Mouse (Mus musculus): ENCODE measurements at regions not wholly inside any gene's neighbourhood (a gene's known extent, or its start where the extent isn't known, plus 50 kb on each side); places are given as distances from the start of the nearest gene placed in this dataset.

- DNase-seq: peak; percentile 40
These were observed 94.9 kb upstream of the St8sia4 start for GRCm38 (mm10) chr1:95762244-95762643.

- DNase-seq: no peak
These were observed 86.9 kb upstream of the St8sia4 start for GRCm38 (mm10) chr1:95754071-95754915.

GRCm38 (mm10) chr1:95753517-95753916, 86.1 kb upstream of the St8sia4 start:
- no peak for DNase-seq

- DNase-seq: no peak
These were observed 81.6 kb upstream of the St8sia4 start for GRCm38 (mm10) chr1:95748940-95749339.

GRCm38 (mm10) chr1:95747287-95747686, 79.9 kb upstream of the St8sia4 start:
- no peak for DNase-seq

GRCm38 (mm10) chr1:95744446-95744845, 77.1 kb upstream of the St8sia4 start:
- no peak for DNase-seq

- DNase-seq: no peak
These were observed 76.0 kb upstream of the St8sia4 start for GRCm38 (mm10) chr1:95743334-95743733.

- DNase-seq: no peak
These were observed 52.1 kb upstream of the St8sia4 start for GRCm38 (mm10) chr1:95719449-95719848.

GRCm38 (mm10) chr1:95718794-95719193, 51.4 kb upstream of the St8sia4 start:
- no peak for DNase-seq
